Mouse (Mus musculus) liver, embryonic 16.5 days (tissue): ENCODE results near the gene Ube4a. TPM values are rescaled to one million over a fixed set of nuclear protein-coding genes. Genes with fewer than 3 reads are reported as not detected.

Experiments
- ATAC-seq: fragments of 200-750 bp; cut with Nextera tagmentation; 2 replicates; pipeline ENCODE4 v1.8.0; 2017; ENCODE audit warnings: low read depth, mild to moderate bottlenecking, moderate number of reproducible peaks, moderate library complexity
- H3K27ac ChIP-seq: fragments of 300-500 bp; sonication (generic); 2 replicates; pipeline ENCODE4 v1.5.1; 2014; ENCODE audit warnings: mild to moderate bottlenecking, low read length
- H3K27me3 ChIP-seq: fragments of 300-500 bp; sonication (generic); 2 replicates; pipeline ENCODE4 v1.6.1; 2014; ENCODE audit warnings: low read depth, low read length, mixed read lengths; ENCODE audit not compliant: control insufficient read depth, insufficient read depth
- H3K36me3 ChIP-seq: fragments of 300-500 bp; sonication (generic); 2 replicates; pipeline ENCODE4 v1.6.1; 2014; ENCODE audit warnings: mild to moderate bottlenecking; ENCODE audit not compliant: control insufficient read depth, insufficient read depth
- H3K4me1 ChIP-seq: fragments of 300-500 bp; sonication (generic); 2 replicates; pipeline ENCODE4 v1.6.1; 2014; ENCODE audit warnings: low read depth, low read length, mixed read lengths; ENCODE audit not compliant: control insufficient read depth
- H3K4me2 ChIP-seq: fragments of 300-500 bp; sonication (generic); 2 replicates; pipeline ENCODE4 v1.6.1; 2014; ENCODE audit warnings: low read depth, low read length, mixed read lengths
- H3K4me3 ChIP-seq: fragments of 300-500 bp; sonication (generic); 2 replicates; pipeline ENCODE4 v1.5.1; 2014; ENCODE audit warnings: low read depth, mild to moderate bottlenecking, low read length
- H3K9ac ChIP-seq: fragments of 300-500 bp; sonication (generic); 2 replicates; pipeline ENCODE4 v1.6.1; 2014; ENCODE audit warnings: low read depth, low read length
- H3K9me3 ChIP-seq: fragments of 300-500 bp; sonication (generic); replicated peaks from 2 replicates; pipeline ENCODE4 v1.6.1; 2016; ENCODE audit warnings: low read length; ENCODE audit not compliant: control insufficient read depth
- WGBS: fragments of 180-500 bp; shearing (Covaris S2); extraction: QIAGEN DNeasy Blood & Tissue Kit; methylation state at CpG from one replicate; pipeline ENCODE4 v1.1.7; 2014; ENCODE audit not compliant: insufficient replicate concordance; 5-methylcytosine and 5-hydroxymethylcytosine counted together
- polyA plus RNA-seq: library from polyadenylated mRNA; unstranded; fragments of >200 nt; fragmentation: Nextera tagmentation; extraction: Ambion mirVana; gene quantifications from 2 replicates; pipeline ENCODE4 v1.2.1, GENCODE M21; 2015

Gene Ube4a
- 10.0 and 11.5 TPM in 2 replicates for polyA plus RNA-seq

GRCm38 (mm10) chr9:44965126-44965832 lies at the start of gene Ube4a:
Gene Ube4a, minus strand, starts transcription at chr9:44965600.
- Histone ChIP-seq H3K27ac (peak within 1 kb of the TSS; percentile 80), H3K4me1 (peaks cover 15% of the 10 kb centered on the region), H3K9me3 (no peaks in the 10 kb centered on the region), H3K4me2 (peak within 1 kb of the TSS; percentile 94), H3K9ac (peak within 1 kb of the TSS; percentile 51), H3K4me3 (peak within 1 kb of the TSS; percentile 64), H3K36me3 (peaks cover 8% of the 10 kb centered on the region; the same call in 1 of the 2 replicates), H3K27me3 (no peaks in the 10 kb centered on the region)
- peak; percentile 97 for ATAC-seq
- WGBS: 1% methylated on average over 39 of the region's 39 CpGs

- Histone ChIP-seq H3K9ac (no peak overlapping the region), H3K4me3 (no peak overlapping the region), H3K4me2 (no peak overlapping the region), H3K9me3 (no peaks in the 10 kb centered on the region), H3K36me3 (no peaks in the 10 kb centered on the region), H3K27me3 (no peaks in the 10 kb centered on the region; the same call in 1 of the 2 replicates), H3K27ac (no peak overlapping the region), H3K4me1 (no peaks in the 10 kb centered on the region)
- ATAC-seq: no peak
- 14% methylated on average over 2 of the region's 2 CpGs for WGBS
Observed at GRCm38 (mm10) chr9:45014879-45015278, 49.5 kb upstream of the Ube4a start.

- Histone ChIP-seq H3K4me1 (no peaks in the 10 kb centered on the region), H3K4me3 (no peak overlapping the region), H3K9me3 (no peaks in the 10 kb centered on the region), H3K27ac (no peak overlapping the region), H3K4me2 (no peak overlapping the region), H3K9ac (no peak overlapping the region), H3K36me3 (no peaks in the 10 kb centered on the region), H3K27me3 (no peaks in the 10 kb centered on the region; the same call in 1 of the 2 replicates)
- ATAC-seq: no peak
- WGBS: 49% methylated on average over 5 of the region's 6 CpGs
Observed at GRCm38 (mm10) chr9:45011291-45011690, 45.9 kb upstream of the Ube4a start.

DNA sequence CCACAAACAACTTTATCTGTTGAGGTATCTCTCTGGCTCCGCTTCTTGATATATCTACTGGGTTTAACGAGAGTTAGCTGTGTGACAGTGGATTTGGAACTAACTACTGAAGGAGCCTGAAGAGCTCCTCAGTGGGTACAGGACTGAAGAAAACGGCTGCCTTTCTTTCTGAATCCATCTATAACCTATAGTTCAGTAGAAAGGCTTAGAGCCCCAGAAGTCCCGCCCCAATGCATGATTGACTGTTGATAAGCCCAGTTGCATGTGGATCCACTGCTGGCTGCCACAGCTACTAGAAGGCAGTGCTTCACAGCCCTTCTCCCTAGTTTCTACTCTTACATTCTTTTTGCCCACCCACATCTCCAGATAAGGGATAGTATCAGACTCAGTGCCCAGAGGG lies 45.1 kb upstream of the Ube4a start:
- no peak overlapping the region for H3K4me2 ChIP-seq
- no peaks in the 10 kb centered on the region for H3K9me3 ChIP-seq
- H3K36me3 ChIP-seq: no peaks in the 10 kb centered on the region
- H3K4me3 ChIP-seq: no peak overlapping the region
- 35% methylated on average over 4 of the region's 4 CpGs for WGBS
- no peaks in the 10 kb centered on the region; the same call in 1 of the 2 replicates for H3K27me3 ChIP-seq
- H3K9ac ChIP-seq: no peak overlapping the region
- no peak overlapping the region for H3K27ac ChIP-seq
- no peaks in the 10 kb centered on the region for H3K4me1 ChIP-seq
- ATAC-seq: no peak

DNA sequence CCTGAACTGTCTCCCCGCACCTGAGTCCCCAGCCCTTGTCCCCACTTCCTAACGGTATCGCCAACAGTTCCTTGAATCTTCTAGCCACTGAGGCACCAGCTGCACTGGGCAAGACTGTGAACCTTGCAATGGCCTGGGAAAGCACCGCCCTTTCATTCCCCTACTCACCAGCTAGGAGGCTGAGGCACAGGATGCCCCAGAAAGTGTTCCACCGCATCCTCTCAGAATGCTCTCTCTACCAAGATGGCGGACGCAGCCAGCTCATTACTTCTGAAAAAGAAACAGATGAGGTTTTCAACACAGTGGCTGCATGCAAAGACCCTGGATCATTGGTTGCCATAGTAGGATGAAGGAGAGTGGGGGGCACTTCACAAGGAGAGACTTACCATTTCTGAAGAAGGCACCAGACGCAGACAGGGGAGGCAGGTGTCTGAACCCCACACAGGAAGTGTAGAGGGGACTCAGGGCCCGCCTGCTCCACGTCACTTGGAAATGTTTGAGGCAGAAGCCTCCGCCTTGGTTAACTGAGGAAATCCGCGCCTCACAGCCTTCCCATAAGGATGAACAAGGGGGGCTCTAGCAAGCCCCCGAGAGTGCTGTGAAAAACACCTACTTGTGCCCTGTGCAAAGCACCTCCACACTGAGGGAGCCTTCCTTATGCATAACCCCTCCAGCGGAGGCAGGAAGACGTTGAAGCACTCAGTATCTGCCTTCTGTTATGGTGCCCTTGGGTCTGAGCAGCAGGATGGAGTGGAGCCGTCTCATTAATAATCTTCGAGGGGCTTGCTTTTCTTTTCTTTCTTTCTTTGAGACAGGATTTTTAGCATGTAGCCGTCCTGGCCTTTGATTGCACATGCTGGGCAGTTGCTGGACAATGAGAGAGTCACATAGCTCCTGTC lies 44.0 kb upstream of the Ube4a start, which contains the start of gene Cd3e:
Gene Cd3e (minus strand): TSS at position 448 of the 899 bp plus-strand sequence.
- Histone ChIP-seq H3K4me3 (no peak within 1 kb of the TSS), H3K4me2 (no peak within 1 kb of the TSS), H3K27me3 (no peaks in the 10 kb centered on the region; the same call in 1 of the 2 replicates), H3K9ac (no peak within 1 kb of the TSS), H3K4me1 (no peaks in the 10 kb centered on the region), H3K36me3 (no peaks in the 10 kb centered on the region), H3K9me3 (no peaks in the 10 kb centered on the region), H3K27ac (no peak within 1 kb of the TSS)
- 72% methylated on average over 19 of the region's 19 CpGs for WGBS
- no peak for ATAC-seq

GRCm38 (mm10) chr9:45008342-45008741 lies 42.9 kb upstream of the Ube4a start:
- H3K9ac ChIP-seq: no peak overlapping the region
- no peaks in the 10 kb centered on the region for H3K9me3 ChIP-seq
- H3K4me3 ChIP-seq: no peak overlapping the region
- H3K27me3 ChIP-seq: no peaks in the 10 kb centered on the region; the same call in 1 of the 2 replicates
- 60% methylated on average over 4 of the region's 4 CpGs for WGBS
- no peak overlapping the region for H3K4me2 ChIP-seq
- no peaks in the 10 kb centered on the region for H3K36me3 ChIP-seq
- no peak overlapping the region for H3K27ac ChIP-seq
- no peak for ATAC-seq
- no peaks in the 10 kb centered on the region for H3K4me1 ChIP-seq

DNA sequence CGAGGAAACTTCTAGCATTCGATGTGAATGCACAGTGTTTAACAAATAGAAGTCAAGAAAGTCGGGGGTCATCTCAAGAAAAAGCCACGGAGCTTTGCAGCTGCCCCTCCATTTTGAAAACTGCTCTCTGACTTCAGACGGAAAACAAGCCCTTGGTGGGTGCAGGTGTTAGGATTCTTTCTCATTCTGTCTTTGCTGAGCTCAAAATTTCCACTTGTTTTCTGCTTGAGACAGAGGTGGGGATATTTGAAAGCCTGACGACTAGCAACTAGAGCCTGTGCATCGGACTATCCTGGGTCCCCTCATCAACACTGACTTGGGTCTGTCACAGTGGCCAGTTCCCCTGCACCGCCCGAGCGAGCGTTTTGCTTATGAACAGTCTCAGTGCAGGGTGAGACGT lies 42.0 kb upstream of the Ube4a start:
- no peaks in the 10 kb centered on the region; the same call in 1 of the 2 replicates for H3K27me3 ChIP-seq
- no peaks in the 10 kb centered on the region for H3K9me3 ChIP-seq
- H3K27ac ChIP-seq: no peak overlapping the region
- H3K4me2 ChIP-seq: no peak overlapping the region
- H3K4me1 ChIP-seq: no peaks in the 10 kb centered on the region
- 52% methylated on average over 12 of the region's 12 CpGs for WGBS
- H3K4me3 ChIP-seq: no peak overlapping the region
- no peak for ATAC-seq
- H3K9ac ChIP-seq: no peak overlapping the region
- H3K36me3 ChIP-seq: no peaks in the 10 kb centered on the region

DNA sequence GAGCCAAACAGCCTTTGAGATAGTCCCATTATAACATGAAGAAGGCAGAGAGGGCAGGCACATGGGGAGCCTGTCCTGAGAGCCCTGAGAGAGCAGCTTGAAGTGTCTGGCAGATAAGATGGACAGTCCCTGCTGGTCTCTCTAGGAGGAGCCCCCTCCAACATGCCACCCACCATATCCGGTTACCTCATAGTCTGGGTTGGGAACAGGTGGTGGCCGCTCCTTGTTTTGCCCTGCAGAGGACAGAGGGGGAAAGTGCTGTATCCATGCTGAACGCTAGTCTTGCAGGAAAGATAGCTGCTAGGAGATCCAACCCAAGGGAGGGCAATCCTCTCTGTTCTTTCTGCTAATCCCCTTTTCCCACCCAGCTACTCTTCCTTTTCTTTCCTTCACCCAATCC lies 34.8 kb upstream of the Ube4a start:
- H3K4me1 ChIP-seq: no peaks in the 10 kb centered on the region
- H3K4me2 ChIP-seq: no peak overlapping the region
- H3K9me3 ChIP-seq: no peaks in the 10 kb centered on the region
- H3K4me3 ChIP-seq: no peak overlapping the region
- H3K36me3 ChIP-seq: no peaks in the 10 kb centered on the region
- 56% methylated on average over 3 of the region's 3 CpGs for WGBS
- no peak for ATAC-seq
- no peak overlapping the region for H3K9ac ChIP-seq
- H3K27me3 ChIP-seq: no peaks in the 10 kb centered on the region
- no peak overlapping the region for H3K27ac ChIP-seq

DNA sequence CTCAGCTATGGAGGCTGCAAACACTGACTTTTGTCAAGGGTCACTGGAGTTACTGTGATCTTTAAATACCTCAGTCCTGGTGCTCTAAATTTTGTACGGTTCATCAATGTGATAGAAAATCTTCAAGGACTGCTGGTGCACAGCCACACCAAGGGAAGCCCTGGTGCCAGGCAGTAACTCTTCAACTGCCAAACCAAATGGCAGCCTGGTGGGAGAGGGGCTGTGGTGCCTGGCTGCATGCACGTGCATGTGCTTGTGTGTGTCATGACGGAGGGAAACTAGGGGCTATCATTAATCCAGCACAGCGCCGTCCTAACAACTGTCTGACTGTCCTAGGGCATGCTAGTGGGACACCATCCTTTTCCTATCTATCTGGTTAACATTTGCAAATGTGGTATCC lies 34.4 kb upstream of the Ube4a start:
- WGBS: 67% methylated on average over 5 of the region's 5 CpGs
- H3K9ac ChIP-seq: no peak overlapping the region
- H3K4me1 ChIP-seq: no peaks in the 10 kb centered on the region
- H3K4me3 ChIP-seq: no peak overlapping the region
- H3K4me2 ChIP-seq: no peak overlapping the region
- ATAC-seq: no peak
- H3K36me3 ChIP-seq: no peaks in the 10 kb centered on the region
- no peaks in the 10 kb centered on the region for H3K27me3 ChIP-seq
- no peaks in the 10 kb centered on the region for H3K9me3 ChIP-seq
- no peak overlapping the region for H3K27ac ChIP-seq
